Mouse (Mus musculus) urinary bladder, postnatal 4 days (tissue): ENCODE measurements around the gene Isca2.

ENCODE experiments used
- DNase-seq, 2 experiments: peaks; one replicate each; pipeline ENCODE4 v3.0.0; 2021 to 2022; ENCODE audit warnings: low spot score in 2 of 2

The Isca2 gene

DNA sequence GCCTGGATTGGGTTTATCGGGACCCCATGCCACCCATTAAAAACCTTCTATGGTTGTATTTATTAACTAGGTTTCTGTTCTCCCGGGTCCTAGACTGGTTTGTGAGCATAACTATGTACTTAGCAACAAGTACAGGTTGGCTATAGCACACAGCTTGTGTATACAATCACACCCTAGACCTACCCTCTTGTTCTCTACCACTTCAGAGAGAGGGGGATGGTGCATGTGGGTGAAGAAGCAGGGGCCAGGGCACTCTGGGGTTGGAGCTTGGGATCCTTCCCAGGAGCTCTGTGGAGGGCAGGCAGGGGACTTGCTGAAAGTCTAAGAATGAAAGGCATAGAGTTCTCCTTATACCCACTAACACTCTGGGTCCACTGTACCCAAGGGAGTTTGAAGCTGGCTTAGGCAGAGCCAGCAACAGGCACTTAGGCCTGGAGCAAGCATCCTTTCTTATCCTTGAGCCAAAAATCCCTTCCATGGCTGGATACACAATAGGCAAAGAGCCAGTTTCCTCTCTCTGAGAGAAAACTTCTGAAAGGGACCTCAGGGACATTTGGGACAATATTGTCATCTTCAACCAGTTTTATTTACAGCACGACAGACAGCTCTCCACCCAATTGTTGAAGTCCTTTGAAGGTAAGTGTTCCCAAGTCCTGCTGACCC, 41.7 kb downstream of the Isca2 start:
- DNase-seq: no peak

DNA sequence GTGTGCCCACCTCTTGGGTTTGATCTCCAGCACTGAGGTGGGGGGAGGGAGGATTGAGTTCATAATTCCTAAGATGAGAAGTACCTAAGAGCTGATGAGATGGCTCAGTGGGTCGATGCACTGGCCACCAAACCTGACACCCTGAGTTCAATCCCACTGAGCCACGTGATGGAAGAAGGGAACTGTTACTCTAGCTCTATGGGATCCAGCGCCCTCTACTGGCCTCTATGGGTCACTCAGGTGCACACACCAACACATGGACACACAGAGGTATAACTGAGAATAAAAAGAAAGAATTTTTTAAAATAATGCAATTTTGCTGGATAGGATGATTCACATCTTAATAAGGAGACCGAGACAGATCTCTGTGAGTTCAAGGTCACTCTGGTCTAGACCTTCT, 45.4 kb downstream of the Isca2 start:
- no peak for DNase-seq

DNA sequence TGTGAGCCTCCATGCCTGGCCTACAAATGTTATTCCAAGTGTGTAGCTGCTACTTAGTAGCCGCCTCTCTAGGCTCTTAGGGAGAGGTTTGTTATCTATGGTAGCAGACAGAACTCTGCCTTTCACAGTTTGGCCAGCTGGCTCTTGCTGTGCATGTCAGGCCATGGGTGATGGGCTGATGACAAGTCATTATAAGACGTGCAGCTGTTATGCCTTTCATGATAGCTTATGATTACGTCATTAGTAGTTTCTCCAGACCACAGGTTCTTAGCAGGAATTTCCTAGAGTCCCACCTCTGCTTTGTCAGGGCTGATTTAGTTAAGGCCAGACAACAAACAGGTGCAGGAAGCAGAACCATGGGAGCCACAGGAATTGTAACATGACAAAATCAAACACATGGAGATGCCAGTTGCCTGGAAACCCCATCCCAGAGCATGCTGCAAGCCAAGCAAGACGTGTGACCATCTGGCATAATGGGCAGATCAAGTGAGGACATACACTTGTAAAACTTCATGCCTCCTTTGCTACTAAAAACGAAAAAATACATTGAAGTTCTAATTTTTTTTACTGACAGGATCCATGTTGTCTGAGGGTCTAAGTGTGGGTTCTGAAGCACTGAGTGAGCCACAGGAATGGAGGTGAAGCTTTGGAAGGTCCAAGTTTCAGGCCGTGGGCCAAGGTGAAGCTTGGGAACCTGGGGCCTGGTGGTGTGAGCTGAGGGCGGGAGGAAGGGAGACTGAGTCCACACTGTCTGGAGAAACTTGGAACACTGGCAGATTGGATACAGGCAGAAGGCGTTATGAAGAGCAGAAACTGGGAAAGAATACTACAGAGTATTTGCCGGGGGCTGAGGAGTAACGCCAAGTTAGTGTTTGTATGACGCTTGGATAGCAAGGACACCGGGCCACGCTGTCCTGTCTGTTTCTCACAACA, 46.5 kb downstream of the Isca2 start:
- DNase-seq: no peak

DNA sequence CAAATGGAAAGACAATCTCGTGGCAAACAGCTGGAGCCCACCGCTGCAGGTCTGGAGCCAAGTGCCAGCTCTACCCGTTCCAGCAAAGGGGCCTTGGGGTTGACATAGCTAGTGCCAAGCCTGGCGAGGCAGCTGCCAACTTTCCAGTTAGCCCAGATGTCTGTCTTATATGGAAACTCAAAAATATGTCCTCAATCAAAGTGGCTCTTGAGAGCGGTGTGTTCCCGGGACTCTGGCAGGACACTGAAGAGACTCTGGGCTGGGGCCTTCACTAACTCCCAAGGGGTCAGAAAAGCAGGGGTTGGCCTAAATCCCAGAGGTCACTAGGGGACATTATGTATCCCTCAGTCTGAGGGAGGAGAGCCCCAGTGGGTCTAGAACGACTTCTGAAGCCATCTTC, 50.5 kb downstream of the Isca2 start:
- DNase-seq: no peak

DNA sequence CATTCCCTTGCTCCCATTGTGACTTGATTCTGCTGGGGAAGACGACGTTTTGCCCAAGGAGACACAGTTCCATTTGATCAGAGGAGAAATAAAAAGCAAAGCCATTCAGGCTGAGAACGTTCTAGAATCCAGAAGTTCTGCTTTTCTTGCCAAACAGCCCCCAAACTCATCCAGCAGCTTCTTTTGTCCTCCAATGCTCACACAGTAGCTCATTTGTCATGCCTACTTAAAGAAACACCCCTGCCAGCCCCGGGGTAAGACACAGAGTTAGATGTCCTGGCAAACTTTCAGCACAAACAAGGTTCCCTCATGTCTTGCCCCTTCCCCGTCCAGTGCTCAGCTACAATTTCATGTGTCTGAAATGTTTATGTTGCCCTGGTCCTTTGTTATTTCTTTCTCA, 51.2 kb downstream of the Isca2 start:
- no peak for DNase-seq
